Mouse (Mus musculus) kidney, embryonic 15.5 days (tissue): ENCODE measurements around the gene Olfr646. TPM values are rescaled to one million over a fixed set of nuclear protein-coding genes. Genes with fewer than 3 reads are reported as not detected.

Source experiments
- polyA plus RNA-seq: library from polyadenylated mRNA; unstranded; fragments of >200 nt; fragmentation: Nextera tagmentation; extraction: Ambion mirVana; gene quantifications from 2 replicates; pipeline ENCODE4 v1.2.1, GENCODE M21; 2015

Gene Olfr646
- polyA plus RNA-seq, 1 experiment from 2014 or later = not detected

Other genes with a start within 250 kb of the Olfr646 start
- not detected in 2 replicates for gene Olfr66, start 218.6 kb upstream of the Olfr646 start, polyA plus RNA-seq
- gene Olfr64, start 210.4 kb upstream of the Olfr646 start, polyA plus RNA-seq = not detected in 2 replicates
- not detected in 2 replicates for gene Olfr65, start 201.4 kb upstream of the Olfr646 start, polyA plus RNA-seq
- gene Olfr631, start 176.0 kb upstream of the Olfr646 start, polyA plus RNA-seq = not detected in 2 replicates
- not detected in 2 replicates for gene Olfr632, start 170.5 kb upstream of the Olfr646 start, polyA plus RNA-seq
- not detected in 2 replicates for gene Olfr633, start 160.4 kb upstream of the Olfr646 start, polyA plus RNA-seq
- gene Olfr635, start 133.7 kb upstream of the Olfr646 start, polyA plus RNA-seq = not detected in 2 replicates
- gene Olfr638, start 106.1 kb upstream of the Olfr646 start, polyA plus RNA-seq = not detected in 2 replicates
- 0.03 TPM in 1 of 2 replicates, not detected in the other for gene Olfr639, start 87.6 kb upstream of the Olfr646 start, polyA plus RNA-seq
- not detected in 2 replicates for gene Olfr640, start 79.3 kb upstream of the Olfr646 start, polyA plus RNA-seq
- gene Olfr641, start 69.4 kb upstream of the Olfr646 start, polyA plus RNA-seq = not detected in 2 replicates
- not detected in 2 replicates for gene Olfr642, start 52.2 kb upstream of the Olfr646 start, polyA plus RNA-seq
- gene 4930516K23Rik, start 43.4 kb upstream of the Olfr646 start, polyA plus RNA-seq = not detected in 2 replicates
- gene Olfr644, start 33.0 kb upstream of the Olfr646 start, polyA plus RNA-seq = not detected in 2 replicates
- gene Olfr645, start 19.4 kb upstream of the Olfr646 start, polyA plus RNA-seq = not detected in 2 replicates
- not detected in 2 replicates for gene Ubqln5, start 25.0 kb downstream of the Olfr646 start, polyA plus RNA-seq
- not detected in 2 replicates for gene Olfr643, start 32.5 kb downstream of the Olfr646 start, polyA plus RNA-seq
- gene Ubqln3, start 38.4 kb downstream of the Olfr646 start, polyA plus RNA-seq = not detected in 2 replicates
- gene Ubqlnl, start 45.7 kb downstream of the Olfr646 start, polyA plus RNA-seq = not detected in 2 replicates
- not detected in 2 replicates for gene Olfm5, start 60.0 kb downstream of the Olfr646 start, polyA plus RNA-seq
- 0.10 and 0.14 TPM in 2 replicates for gene Olfr648, start 78.5 kb downstream of the Olfr646 start, polyA plus RNA-seq
- not detected in 2 replicates for gene Olfr649, start 91.1 kb downstream of the Olfr646 start, polyA plus RNA-seq
- gene Trim6, start 113.9 kb downstream of the Olfr646 start, polyA plus RNA-seq = 1.9 and 2.2 TPM in 2 replicates
- 2.0 and 2.1 TPM in 2 replicates for gene Trim34a, start 139.6 kb downstream of the Olfr646 start, polyA plus RNA-seq
- gene Trim5, start 183.2 kb downstream of the Olfr646 start, polyA plus RNA-seq = 0.30 and 0.38 TPM in 2 replicates
- 7.1 and 7.5 TPM in 2 replicates for gene Trim12a, start 210.6 kb downstream of the Olfr646 start, polyA plus RNA-seq
- gene Trim34b, start 224.6 kb downstream of the Olfr646 start, polyA plus RNA-seq = 0.09 TPM in 1 of 2 replicates, not detected in the other
- gene Trim12c, start 248.5 kb downstream of the Olfr646 start, polyA plus RNA-seq = 2.2 and 2.3 TPM in 2 replicates